Mouse (Mus musculus) adrenal gland, adult 2 months (tissue): Measurements from ENCODE around the gene Tnrc6a. TPM values are rescaled to one million over a fixed set of nuclear protein-coding genes. Genes with fewer than 3 reads are reported as not detected.

ENCODE experiments used
- DNase-seq: peaks from one replicate; pipeline ENCODE4 v3.0.0; 2021
- polyA plus RNA-seq: library from polyadenylated mRNA; depleted of rRNA; stranded (reverse); fragments of >200 nt; gene quantifications from 2 replicates; pipeline ENCODE4 v1.2.3, GENCODE M21; 2012; rRNA removed
- total RNA-seq, 2 experiments: library from RNA; stranded (reverse); gene quantifications; 2 replicates each; pipeline ENCODE4 v1.2.3; 2021

The Tnrc6a gene
- total and polyA plus RNA-seq, 3 experiments = 29.6 to 59.4 (median 42.4) TPM

- no peak for DNase-seq
Observed at GRCm38 (mm10) chr7:123238621-123239020, 114.9 kb downstream of the Tnrc6a start.

- no peak for DNase-seq
Observed at GRCm38 (mm10) chr7:123240064-123240463, 116.4 kb downstream of the Tnrc6a start.

- DNase-seq = no peak
Observed at GRCm38 (mm10) chr7:123242241-123242640, 118.6 kb downstream of the Tnrc6a start.

DNA sequence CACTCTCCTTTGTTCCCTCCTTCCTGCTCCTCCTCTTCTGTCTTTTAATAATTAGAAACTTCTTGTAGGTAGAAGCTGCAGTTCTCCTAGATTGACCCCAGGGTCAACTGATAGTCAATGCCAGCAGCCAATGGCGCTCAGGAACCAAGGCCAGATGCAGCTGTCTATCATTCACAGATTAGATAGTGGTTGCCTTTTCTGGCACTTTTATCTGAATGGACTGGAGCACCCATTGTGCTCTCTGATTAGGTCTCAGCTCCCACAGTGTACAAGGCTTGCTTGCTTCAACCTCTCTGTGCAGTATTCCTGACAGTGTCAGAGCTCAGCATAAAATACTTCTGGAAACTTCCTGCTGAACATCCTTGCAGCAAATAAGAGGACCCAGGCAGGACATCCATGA, 121.1 kb downstream of the Tnrc6a start:
- no peak for DNase-seq

Other genes starting within 250 kb of the Tnrc6a start
- gene Rbbp6, start 158.2 kb upstream of the Tnrc6a start, total RNA-seq = 10 to 100 TPM; 43.8 to 82.9 TPM
- 5.5 and 8.0 TPM in 2 replicates for gene Rbbp6, start 158.2 kb upstream of the Tnrc6a start, polyA plus RNA-seq
- gene Slc5a11, start 90.9 kb downstream of the Tnrc6a start, total RNA-seq = not detected
- not detected in 2 replicates for gene Slc5a11, start 90.9 kb downstream of the Tnrc6a start, polyA plus RNA-seq
- gene Lcmt1, start 245.9 kb downstream of the Tnrc6a start, total RNA-seq = 10 to 100 TPM; 24.0 to 28.3 TPM
- 15.9 and 16.5 TPM in 2 replicates for gene Lcmt1, start 245.9 kb downstream of the Tnrc6a start, polyA plus RNA-seq
- 10 to 100 TPM; 52.9 to 58.3 TPM for gene Arhgap17, start 246.0 kb downstream of the Tnrc6a start, total RNA-seq
- 54.8 and 62.0 TPM in 2 replicates for gene Arhgap17, start 246.0 kb downstream of the Tnrc6a start, polyA plus RNA-seq